Mouse (Mus musculus) testis, adult 10 weeks (tissue): ENCODE data around the gene Nutf2. TPM values are rescaled to one million over a fixed set of nuclear protein-coding genes. Genes with fewer than 3 reads are reported as not detected.

ENCODE experiments used
- polyA plus RNA-seq: library from polyadenylated mRNA; stranded (reverse); fragments of 350-450 nt; fragmentation: Illumina TruSeq; extraction: RNeasy Lipid Tissue Mini Kit (QIAGEN cat#74804); gene quantifications from one replicate; pipeline ENCODE4 v1.2.3, GENCODE M21; 2014; ENCODE audit warnings: low read depth, low replicate concordance

Nutf2 gene
- 31.1 TPM for polyA plus RNA-seq

GRCm38 (mm10) chr8:105860143-105860981 lies at the start of gene Nutf2:
TSS of gene Nutf2 (plus strand) at chr8:105860580.

GRCm38 (mm10) chr8:105826861-105827848 lies 33.2 kb upstream of the Nutf2 start, which contains the start of the genes Ranbp10 and Tsnaxip1:
TSS of gene Ranbp10 (minus strand) at chr8:105827350.
TSS of gene Tsnaxip1 (plus strand) at chr8:105827731.

GRCm38 (mm10) chr8:105853178-105853577 lies 7.2 kb upstream of the Nutf2 start, which contains the start of gene Cenpt:
TSS of gene Cenpt (minus strand) at chr8:105853278.

GRCm38 (mm10) chr8:105854715-105855216 lies 5.6 kb upstream of the Nutf2 start, which contains the start of gene Thap11:
TSS of gene Thap11 (plus strand) at chr8:105855132.

GRCm38 (mm10) chr8:105880754-105881520 lies 20.6 kb downstream of the Nutf2 start, which contains the start of gene Edc4:
TSS of gene Edc4 (plus strand) at chr8:105880881.

GRCm38 (mm10) chr8:105893339-105893738 lies 33.0 kb downstream of the Nutf2 start, which contains the start of gene Nrn1l:
TSS of gene Nrn1l (plus strand) at chr8:105893567.

GRCm38 (mm10) chr8:105900180-105900940 lies 40.0 kb downstream of the Nutf2 start, which contains the start of gene Pskh1:
TSS of gene Pskh1 (plus strand) at chr8:105900441.

Other genes starting within 250 kb of the Nutf2 start
- 31.2 TPM for gene Ctcf, start 224.0 kb upstream of the Nutf2 start, polyA plus RNA-seq
- gene Agrp, start 223.2 kb upstream of the Nutf2 start, polyA plus RNA-seq, result not detected
- 0.14 TPM for gene Carmil2, start 174.3 kb upstream of the Nutf2 start, polyA plus RNA-seq
- gene Acd, start 159.5 kb upstream of the Nutf2 start, polyA plus RNA-seq, result 3.0 TPM
- 2.3 TPM for gene Pard6a, start 159.4 kb upstream of the Nutf2 start, polyA plus RNA-seq
- gene 4933405L10Rik, start 152.9 kb upstream of the Nutf2 start, polyA plus RNA-seq, result 4.7 TPM
- 5.3 TPM for gene Enkd1, start 152.4 kb upstream of the Nutf2 start, polyA plus RNA-seq
- gene Gfod2, start 101.9 kb upstream of the Nutf2 start, polyA plus RNA-seq, result 0.24 TPM
- 11.3 TPM for gene Ranbp10, start 33.2 kb upstream of the Nutf2 start, polyA plus RNA-seq
- gene Tsnaxip1, start 32.8 kb upstream of the Nutf2 start, polyA plus RNA-seq, result 174 TPM
- 1.8 TPM for gene Cenpt, start 7.3 kb upstream of the Nutf2 start, polyA plus RNA-seq
- 5.0 TPM for gene Thap11, start 5.4 kb upstream of the Nutf2 start, polyA plus RNA-seq
- 10.5 TPM for gene Edc4, start 20.3 kb downstream of the Nutf2 start, polyA plus RNA-seq
- not detected for gene Nrn1l, start 33.0 kb downstream of the Nutf2 start, polyA plus RNA-seq
- gene Pskh1, start 39.9 kb downstream of the Nutf2 start, polyA plus RNA-seq, result 2.4 TPM
- gene Ctrl, start 73.3 kb downstream of the Nutf2 start, polyA plus RNA-seq, result not detected
- 0.31 TPM for gene Psmb10, start 77.9 kb downstream of the Nutf2 start, polyA plus RNA-seq
- gene Lcat, start 82.8 kb downstream of the Nutf2 start, polyA plus RNA-seq, result 0.31 TPM
- 0.39 TPM for gene Slc12a4, start 105.5 kb downstream of the Nutf2 start, polyA plus RNA-seq
- 48.5 TPM for gene Dpep3, start 118.8 kb downstream of the Nutf2 start, polyA plus RNA-seq
- gene Dus2, start 130.8 kb downstream of the Nutf2 start, polyA plus RNA-seq, result 4.0 TPM
- 0.52 TPM for gene Dpep2nb, start 145.4 kb downstream of the Nutf2 start, polyA plus RNA-seq
- 2.8 TPM for gene Ddx28, start 151.3 kb downstream of the Nutf2 start, polyA plus RNA-seq
- 30.0 TPM for gene Nfatc3, start 198.3 kb downstream of the Nutf2 start, polyA plus RNA-seq